Mouse (Mus musculus): Measurements from ENCODE around the gene Gm5868. TPM values are rescaled to one million over a fixed set of nuclear protein-coding genes. Genes with fewer than 3 reads are reported as not detected.

The Gm5868 gene
- polyA plus RNA-seq, 1 experiment from 2014 or later = not detected

DNA sequence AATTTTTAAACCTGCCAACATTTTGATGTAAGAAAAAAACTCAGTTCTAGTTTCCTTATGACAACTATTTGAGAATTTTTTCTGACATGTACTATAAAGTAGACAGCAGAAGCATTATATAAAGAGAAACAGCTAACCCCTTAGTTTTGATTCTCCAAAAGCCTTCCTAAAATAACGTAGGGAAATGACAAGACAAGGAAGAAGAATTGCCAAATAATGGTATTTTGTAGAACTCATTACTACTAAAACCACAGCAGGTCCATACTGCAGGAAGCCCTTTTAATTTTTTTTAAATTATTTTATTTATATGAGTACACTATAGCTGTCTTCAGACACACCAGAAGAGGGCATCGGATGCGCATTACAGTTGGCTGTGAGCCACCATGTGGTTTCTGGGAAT lies 36.1 kb downstream of the Gm5868 start:
- H3K9ac ChIP-seq (replicated peaks) = no peak overlapping the region
- no peak overlapping the region for H3K4me3 ChIP-seq (ENCODE audit: low read depth, low read length)
- no peak for DNase-seq
- H3K4me1 ChIP-seq (ENCODE audit: insufficient read depth) = 0 out of 2 replicates have a peak, but pooled peaks cover 2% of the 10 kb centered on the region
- WGBS (ENCODE audit: insufficient replicate concordance) = 82% methylated on average over 3 of the region's 3 CpGs
- ATAC-seq = no peak
- peaks cover 13% of the 10 kb centered on the region; the same call in 1 of the 2 replicates for H3K36me3 ChIP-seq (replicated peaks; ENCODE audit: insufficient read depth, low read length)
- H3K4me2 ChIP-seq (ENCODE audit: low read depth, low read length) = no peak overlapping the region
- TF ChIP-seq CTCF (IDR thresholded peaks at IDR 0.05; ENCODE audit: low read depth) (no peak), EP300 (IDR thresholded peaks at IDR 0.05; ENCODE audit: low read depth) (no peak)
- no peak overlapping the region for H3K27ac ChIP-seq (ENCODE audit: low read depth)
- no peaks in the 10 kb centered on the region for H3K9me3 ChIP-seq (ENCODE audit: low read length)
- no peaks in the 10 kb centered on the region for H3K27me3 ChIP-seq (ENCODE audit: insufficient read depth, low read length)

Other genes starting within 250 kb of the Gm5868 start
- gene Corin, start 83.1 kb downstream of the Gm5868 start, polyA plus RNA-seq (2015; fragmentation: Nextera tagmentation; extraction: Ambion mirVana) = 0.05 and 0.08 TPM in 2 replicates
- gene Nfxl1, start 27.9 kb downstream of the Gm5868 start, polyA plus RNA-seq (2015; fragmentation: Nextera tagmentation; extraction: Ambion mirVana) = 4.4 and 4.5 TPM in 2 replicates
- gene Zar1, start 6.3 kb downstream of the Gm5868 start, polyA plus RNA-seq (2015; fragmentation: Nextera tagmentation; extraction: Ambion mirVana) = not detected in 2 replicates
- not detected in 2 replicates for gene Cnga1, start 56.7 kb upstream of the Gm5868 start, polyA plus RNA-seq (2015; fragmentation: Nextera tagmentation; extraction: Ambion mirVana)
- gene Nipal1, start 60.2 kb upstream of the Gm5868 start, polyA plus RNA-seq (2015; fragmentation: Nextera tagmentation; extraction: Ambion mirVana) = 75.3 and 76.1 TPM in 2 replicates
- 0.27 and 0.32 TPM in 2 replicates for gene Txk, start 165.2 kb upstream of the Gm5868 start, polyA plus RNA-seq (2015; fragmentation: Nextera tagmentation; extraction: Ambion mirVana)

Measured in liver, postnatal 0 days (tissue).